Mouse (Mus musculus) liver, adult 2 months (tissue): ENCODE measurements at regions not wholly inside any gene's neighbourhood (a gene's known extent, or its start where the extent isn't known, plus 50 kb on each side); places are given as distances from the start of the nearest gene placed in this dataset.

Experiments
- CTCF ChIP-seq: fragments of 200-500 bp; IDR thresholded peaks from 2 replicates; pipeline ENCODE4 v1.5.1; 2011; ENCODE audit warnings: low read depth, low read length, control low read depth
- POLR2A ChIP-seq: fragments of 200-500 bp; IDR thresholded peaks from 2 replicates; pipeline ENCODE4 v1.6.1; 2011; ENCODE audit warnings: low read length, control low read depth; ENCODE audit not compliant: insufficient read depth; ENCODE audit errors: extremely low read depth

- TF ChIP-seq CTCF, result no peak
- TF ChIP-seq POLR2A, result no peak
Observed at GRCm38 (mm10) chr2:101295678-101296368, 328.7 kb upstream of the Rag2 start.
